Mouse (Mus musculus) MEL (cell line): ENCODE measurements around the gene Trnt1. TPM values are rescaled to one million over a fixed set of nuclear protein-coding genes. Genes with fewer than 3 reads are reported as not detected.

Experiments used
- DNase-seq: peaks from one replicate; pipeline ENCODE4 v3.0.0; 2011; ENCODE audit warnings: low read depth, low spot score
- H3K27ac ChIP-seq: 2 replicates; pipeline ENCODE4 v1.5.1; 2012; ENCODE audit warnings: low read depth, mild to moderate bottlenecking, control low read depth, low read length, moderate library complexity; ENCODE audit not compliant: control insufficient read depth
- H3K27me3 ChIP-seq, 2 experiments: fragments of 150-350 bp in 1 of 2; sonication (generic) in 1 of 2; 2 replicates each; pipeline ENCODE4 v1.6.1; 2012; ENCODE audit warnings: low read length in 2 of 2, mild to moderate bottlenecking in 2 of 2, improper control_type of control experiment in 1 of 2, moderate library complexity in 1 of 2; ENCODE audit not compliant: insufficient read depth in 2 of 2, control insufficient read depth in 1 of 2
- H3K36me3 ChIP-seq, 2 experiments: 2 replicates each; pipeline ENCODE4 v1.6.1; 2012 to 2014; ENCODE audit warnings: low read length in 2 of 2, improper control_type of control experiment in 1 of 2, inconsistent platforms in 1 of 2, mild to moderate bottlenecking in 1 of 2; ENCODE audit not compliant: insufficient read depth in 2 of 2, control insufficient read depth in 1 of 2
- H3K4me1 ChIP-seq, 2 experiments: fragments of 150-350 bp in 1 of 2; sonication (generic) in 1 of 2; 2 replicates each; pipeline ENCODE4 v1.6.1; 2012; ENCODE audit warnings: low read length in 2 of 2, improper control_type of control experiment in 1 of 2, mild to moderate bottlenecking in 1 of 2; ENCODE audit not compliant: insufficient read depth in 2 of 2, control insufficient read depth in 1 of 2
- H3K4me3 ChIP-seq, 2 experiments: fragments of 150-350 bp in 1 of 2; sonication (generic) in 1 of 2; 2 replicates each; pipeline ENCODE4 v1.5.1; 2012; ENCODE audit warnings: low read depth in 2 of 2, low read length in 2 of 2, mild to moderate bottlenecking in 2 of 2, moderate library complexity in 2 of 2, control low read depth in 1 of 2, improper control_type of control experiment in 1 of 2; ENCODE audit not compliant: control insufficient read depth in 1 of 2, insufficient read depth in 1 of 2
- H3K79me2 ChIP-seq: 2 replicates; pipeline ENCODE4 v1.6.1; 2012; ENCODE audit warnings: mild to moderate bottlenecking, low read length, moderate library complexity; ENCODE audit not compliant: control insufficient read depth, poor library complexity, insufficient read depth
- H3K9ac ChIP-seq: 2 replicates; pipeline ENCODE4 v1.6.1; 2012; ENCODE audit warnings: low read depth, mild to moderate bottlenecking, control low read depth, low read length, moderate library complexity; ENCODE audit not compliant: control insufficient read depth, poor library complexity, severe bottlenecking
- H3K9me3 ChIP-seq: fragments of 150-350 bp; sonication (generic); replicated peaks from 2 replicates; pipeline ENCODE4 v1.6.1; 2012; ENCODE audit warnings: mild to moderate bottlenecking, low read length, improper control_type of control experiment, moderate library complexity; ENCODE audit not compliant: insufficient read depth
- CHD1 ChIP-seq: IDR thresholded peaks from 2 replicates; pipeline ENCODE4 v1.6.1; 2012; ENCODE audit warnings: low read depth, mild to moderate bottlenecking, inconsistent platforms, low read length, improper control_type of control experiment
- CTCF ChIP-seq, 3 experiments: IDR thresholded peaks in 2 of 3; conservative IDR thresholded peaks in 1 of 3; 2 replicates each; pipeline ENCODE4 v1.5.1; 2011 to 2012; ENCODE audit warnings: low read length in 3 of 3, low read depth in 2 of 3, mild to moderate bottlenecking in 2 of 3, improper control_type of control experiment in 1 of 3, inconsistent platforms in 1 of 3, mixed read lengths in 1 of 3, moderate library complexity in 1 of 3; ENCODE audit not compliant: control insufficient read depth in 1 of 3, insufficient read depth in 1 of 3, poor library complexity in 1 of 3, severe bottlenecking in 1 of 3
- E2F4 ChIP-seq: IDR thresholded peaks from 2 replicates; pipeline ENCODE4 v1.6.1; 2011; ENCODE audit warnings: low read depth, low read length, improper control_type of control experiment, borderline replicate concordance
- ELF1 ChIP-seq: IDR thresholded peaks from 2 replicates; pipeline ENCODE4 v1.6.1; 2014; ENCODE audit warnings: low read depth, mild to moderate bottlenecking, inconsistent platforms, low read length, improper control_type of control experiment, moderate library complexity
- EP300 ChIP-seq, 2 experiments: IDR thresholded peaks; 2 replicates each; pipeline ENCODE4 v1.6.1; 2011; ENCODE audit warnings: improper control_type of control experiment in 2 of 2, low read length in 2 of 2, low read depth in 1 of 2, mild to moderate bottlenecking in 1 of 2
- ETS1 ChIP-seq: IDR thresholded peaks from 2 replicates; pipeline ENCODE4 v1.6.1; 2012; ENCODE audit warnings: low read depth, mild to moderate bottlenecking, inconsistent platforms, low read length, improper control_type of control experiment, moderate library complexity
- GATA1 ChIP-seq: IDR thresholded peaks from 2 replicates; pipeline ENCODE4 v1.6.1; 2011; ENCODE audit warnings: low read depth, low read length, improper control_type of control experiment
- MAFK ChIP-seq: IDR thresholded peaks from 2 replicates; pipeline ENCODE4 v1.6.1; 2011; ENCODE audit warnings: low read depth, mild to moderate bottlenecking, low read length, improper control_type of control experiment, borderline replicate concordance
- MAZ ChIP-seq: IDR thresholded peaks from 2 replicates; pipeline ENCODE4 v1.6.1; 2012; ENCODE audit warnings: low read depth, mild to moderate bottlenecking, inconsistent platforms, low read length, improper control_type of control experiment
- MXI1 ChIP-seq: IDR thresholded peaks from 2 replicates; pipeline ENCODE4 v1.6.1; 2011; ENCODE audit warnings: mild to moderate bottlenecking, low read depth, low read length, improper control_type of control experiment
- MYC ChIP-seq: IDR thresholded peaks from 2 replicates; pipeline ENCODE4 v1.6.1; 2011; ENCODE audit warnings: low read depth, mild to moderate bottlenecking, low read length, improper control_type of control experiment, moderate library complexity
- NELFE ChIP-seq: IDR thresholded peaks from 2 replicates; pipeline ENCODE4 v1.6.1; 2011; ENCODE audit warnings: low read depth, low read length, improper control_type of control experiment
- NRF1 ChIP-seq: IDR thresholded peaks from 2 replicates; pipeline ENCODE4 v1.6.1; 2014; ENCODE audit warnings: low read depth, mild to moderate bottlenecking, inconsistent platforms, low read length, improper control_type of control experiment, moderate library complexity; ENCODE audit not compliant: poor library complexity, insufficient read depth, severe bottlenecking
- POLR2AphosphoS2 ChIP-seq: IDR thresholded peaks from 2 replicates; pipeline ENCODE4 v1.6.1; 2011; ENCODE audit warnings: low read length, improper control_type of control experiment
- RAD21 ChIP-seq: IDR thresholded peaks from 2 replicates; pipeline ENCODE4 v1.6.1; 2011; ENCODE audit warnings: mild to moderate bottlenecking, low read depth, low read length, improper control_type of control experiment
- SIN3A ChIP-seq: IDR thresholded peaks from 2 replicates; pipeline ENCODE4 v1.6.1; 2012; ENCODE audit warnings: low read length, improper control_type of control experiment, inconsistent platforms
- TAL1 ChIP-seq: IDR thresholded peaks from 2 replicates; pipeline ENCODE4 v1.6.1; 2012; ENCODE audit warnings: mild to moderate bottlenecking, inconsistent platforms, low read length, moderate library complexity, mixed read lengths
- TBP ChIP-seq: IDR thresholded peaks from 2 replicates; pipeline ENCODE4 v1.8.0; 2011; ENCODE audit warnings: low read depth, low read length, improper control_type of control experiment
- TCF12 ChIP-seq: IDR thresholded peaks from 2 replicates; pipeline ENCODE4 v1.6.1; 2014; ENCODE audit warnings: low read depth, mild to moderate bottlenecking, inconsistent platforms, low read length, improper control_type of control experiment, moderate library complexity
- UBTF ChIP-seq: IDR thresholded peaks from 2 replicates; pipeline ENCODE4 v1.6.1; 2012; ENCODE audit warnings: low read depth, mild to moderate bottlenecking, inconsistent platforms, low read length, improper control_type of control experiment, moderate library complexity, borderline replicate concordance; ENCODE audit not compliant: insufficient read depth
- ZMIZ1 ChIP-seq: IDR thresholded peaks from 2 replicates; pipeline ENCODE4 v1.6.1; 2012; ENCODE audit warnings: low read depth, mild to moderate bottlenecking, inconsistent platforms, low read length, improper control_type of control experiment, moderate library complexity
- polyA plus RNA-seq, 2 experiments: library from polyadenylated mRNA; stranded (reverse) in 1 of 2; unstranded in 1 of 2; fragments of >175 nt in 1 of 2; fragments of >200 nt in 1 of 2; gene quantifications; 2 replicates each; pipeline versions ENCODE4 v1.2.1 to v1.2.4; 2012; ENCODE audit warnings: low replicate concordance in 2 of 2, low read depth in 1 of 2; ENCODE audit not compliant: insufficient read length in 2 of 2, insufficient read depth in 1 of 2, missing spikeins in 1 of 2
- total RNA-seq: library from RNA; depleted of rRNA; stranded (reverse); fragments of 300-350 nt; gene quantifications from 2 replicates; pipeline ENCODE4 v1.2.3, GENCODE M21; 2012

The Trnt1 gene
- total and polyA plus RNA-seq, 3 experiments, result 63.9 to 131 (median 87.1) TPM

DNA sequence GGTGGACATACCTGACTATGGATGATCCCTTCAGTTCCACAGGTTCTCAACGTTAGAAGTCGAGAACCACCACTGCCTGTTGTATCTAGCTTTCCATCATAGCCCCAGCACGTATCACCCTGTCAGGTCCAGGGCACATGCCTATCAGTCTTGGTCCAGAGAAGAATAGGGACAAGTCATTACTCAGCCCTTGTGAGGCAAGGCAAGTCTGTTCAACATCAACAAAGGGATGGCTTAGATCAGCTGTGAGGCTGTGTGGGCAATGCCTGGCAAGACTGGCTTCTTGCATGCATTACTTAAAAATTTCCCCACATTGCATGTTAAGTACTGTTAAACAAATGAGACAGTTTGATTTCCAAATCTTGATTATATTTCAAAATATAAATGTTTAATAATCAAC is 21.1 kb upstream of the Trnt1 start:
- no peak overlapping the region for H3K27ac ChIP-seq
- H3K9me3 ChIP-seq, result no peaks in the 10 kb centered on the region
- H3K9ac ChIP-seq, result no peak overlapping the region
- H3K27me3 ChIP-seq, result no peaks in the 10 kb centered on the region; a peak in 1 of 4 replicates
- H3K4me1 ChIP-seq, result peaks cover 4 to 14% of the 10 kb centered on the region in 2 experiments; a peak in 3 of 4 replicates
- H3K36me3 ChIP-seq, result peaks cover 0 to 3% of the 10 kb centered on the region in 2 experiments; a peak in 2 of 4 replicates
- TF ChIP-seq UBTF, result no peak
- TF ChIP-seq CHD1, result no peak
- TF ChIP-seq CTCF (IDR thresholded peaks at IDR 0.05 in 2 of 3, conservative IDR thresholded peaks at IDR 0.05 in 1 of 3; ENCODE audit: control insufficient read depth in 1 of 3, insufficient read depth in 1 of 3, low read depth in 2 of 3, low read length in 3 of 3, poor library complexity in 1 of 3, severe bottlenecking in 1 of 3), result no peak
- no peak for TF ChIP-seq TCF12
- TF ChIP-seq GATA1, result no peak
- TF ChIP-seq MXI1, result no peak
- no peak for TF ChIP-seq E2F4
- TF ChIP-seq, all 39 proteins: peak for 0
- DNase-seq, result no peak
- Histone ChIP-seq H3K4me3 (no peak overlapping the region), H3K79me2 (no peaks in the 10 kb centered on the region)

DNA sequence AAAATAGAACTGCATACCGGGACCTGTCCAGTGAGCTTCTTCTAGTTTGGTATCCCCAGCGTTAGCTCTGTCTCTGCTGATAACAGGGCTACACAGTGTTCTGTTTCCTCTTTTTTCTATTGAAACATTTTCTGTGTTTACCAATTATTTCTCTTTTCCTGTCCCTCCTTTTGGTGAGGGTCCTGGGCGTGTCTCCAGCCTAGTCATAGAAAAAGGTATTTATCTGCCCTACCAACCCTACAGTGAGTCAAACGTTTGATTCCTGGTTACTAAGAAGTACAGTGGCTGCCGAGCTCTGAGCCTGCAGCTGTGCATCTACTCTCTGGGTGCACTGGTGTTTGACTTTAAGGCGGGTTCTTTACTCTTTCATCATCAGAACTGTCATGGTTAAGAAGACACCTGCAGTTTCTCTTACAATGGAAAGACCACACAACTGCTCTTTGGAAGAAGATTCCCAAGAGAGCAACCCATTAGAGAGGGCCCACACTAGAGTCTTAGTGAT is 20.0 kb upstream of the Trnt1 start, which contains the start of gene Il5ra:
Il5ra (minus strand) TSS at position 151 of the 502 bp plus-strand sequence.
- Histone ChIP-seq H3K9ac (no peak within 1 kb of the TSS), H3K9me3 (no peaks in the 10 kb centered on the region), H3K4me1 (peaks cover 4 to 14% of the 10 kb centered on the region in 2 experiments; a peak in 3 of 4 replicates), H3K27ac (peak within 1 kb of the TSS; percentile 65), H3K79me2 (no peaks in the 10 kb centered on the region), H3K27me3 (no peaks in the 10 kb centered on the region; a peak in 1 of 4 replicates), H3K36me3 (peaks cover 0 to 3% of the 10 kb centered on the region in 2 experiments; a peak in 2 of 4 replicates), H3K4me3 (peak within 1 kb of the TSS in 1 of 2 experiments; percentile 33; a peak in 3 of 4 replicates)
- peak; percentile 82 for DNase-seq
- TF ChIP-seq NELFE, result no peak
- TF ChIP-seq ELF1, result no peak
- TF ChIP-seq TAL1, result peak; percentile 49; the same call in 1 of the 2 replicates
- peak; percentile 86 for TF ChIP-seq GATA1
- no peak for TF ChIP-seq MAFK
- TF ChIP-seq MYC, result peak; percentile 42; the same call in 1 of the 2 replicates
- peak; percentile 63 for TF ChIP-seq ETS1
- TF ChIP-seq TCF12, result peak; percentile 56
- TF ChIP-seq POLR2AphosphoS2, result no peak
- peak; percentile 51; the same call in 1 of the 2 replicates for TF ChIP-seq SIN3A
- TF ChIP-seq EP300 (IDR thresholded peaks at IDR 0.05; ENCODE audit: low read depth in 1 of 2, low read length in 2 of 2), result peak; percentile 77 to 81
- no peak for TF ChIP-seq NRF1
- no peak for TF ChIP-seq CTCF (IDR thresholded peaks at IDR 0.05 in 2 of 3, conservative IDR thresholded peaks at IDR 0.05 in 1 of 3; ENCODE audit: control insufficient read depth in 1 of 3, insufficient read depth in 1 of 3, low read depth in 2 of 3, low read length in 3 of 3, poor library complexity in 1 of 3, severe bottlenecking in 1 of 3)
- TF ChIP-seq MAZ, result no peak
- TF ChIP-seq RAD21, result no peak
- peak; percentile 66; the same call in 1 of the 2 replicates for TF ChIP-seq TBP
- TF ChIP-seq ZMIZ1, result no peak
